Mouse (Mus musculus) heart, adult 2 months (tissue): Measurements from ENCODE around the gene Gnptg.

Experiments used
- CTCF ChIP-seq: fragments of 200-600 bp; IDR thresholded peaks from 2 replicates; pipeline ENCODE4 v1.8.1; 2022; ENCODE audit warnings: antibody characterized with exemption, mild to moderate bottlenecking, moderate library complexity
- EP300 ChIP-seq: fragments of 200-500 bp; IDR thresholded peaks from 2 replicates; pipeline ENCODE4 v1.6.1; 2011; ENCODE audit warnings: low read depth, low read length, control low read depth; ENCODE audit not compliant: insufficient read depth
- POLR2A ChIP-seq: fragments of 200-500 bp; IDR thresholded peaks from 2 replicates; pipeline ENCODE4 v1.6.1; 2011; ENCODE audit warnings: mild to moderate bottlenecking, low read depth, low read length, control low read depth; ENCODE audit not compliant: insufficient read depth

DNA sequence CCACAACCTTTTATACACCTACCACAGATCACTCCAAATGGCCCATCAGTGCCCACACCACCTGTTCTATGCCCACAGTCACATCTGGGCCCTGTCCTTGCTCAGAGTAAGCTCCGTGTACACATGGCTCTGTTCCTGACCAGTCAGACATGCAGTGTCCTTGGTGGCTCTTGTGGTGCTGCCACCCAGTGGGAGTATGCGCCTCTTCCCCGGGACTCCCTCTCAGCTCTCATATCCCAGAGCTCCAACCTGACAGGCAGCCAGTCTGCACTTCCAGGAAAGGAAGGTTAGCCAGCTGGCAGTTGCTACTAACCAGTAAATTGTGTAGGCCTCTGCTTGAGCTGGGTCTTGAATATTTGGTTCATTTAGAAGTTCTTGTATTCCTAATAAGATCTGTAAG lies 24.5 kb upstream of the Gnptg start:
- no peak for TF ChIP-seq POLR2A
- TF ChIP-seq EP300, result no peak
- TF ChIP-seq CTCF, result peak; percentile 69
